Mouse (Mus musculus) embryonic fibroblast, embryonic 13.5 days (primary cell): ENCODE measurements around the gene 1700016C15Rik. TPM values are rescaled to one million over a fixed set of nuclear protein-coding genes. Genes with fewer than 3 reads are reported as not detected.

Experiments
- H3K27ac ChIP-seq: 2 replicates; pipeline ENCODE4 v1.5.1; 2012; ENCODE audit warnings: low read length, control low read depth, inconsistent platforms; ENCODE audit not compliant: insufficient read depth
- H3K4me1 ChIP-seq: 2 replicates; pipeline ENCODE4 v1.6.1; 2011; ENCODE audit warnings: low read length; ENCODE audit not compliant: control insufficient read depth, insufficient read depth
- H3K4me3 ChIP-seq: 2 replicates; pipeline ENCODE4 v1.5.1; 2011; ENCODE audit warnings: mild to moderate bottlenecking, control low read depth, low read length; ENCODE audit not compliant: insufficient read depth
- CTCF ChIP-seq: IDR thresholded peaks from 2 replicates; pipeline ENCODE4 v1.5.1; 2011; ENCODE audit warnings: mild to moderate bottlenecking, control low read depth, low read length, moderate library complexity, borderline replicate concordance; ENCODE audit not compliant: insufficient read depth
- POLR2A ChIP-seq: IDR thresholded peaks from 2 replicates; pipeline ENCODE4 v1.6.1; 2011; ENCODE audit warnings: low read depth, mild to moderate bottlenecking, control low read depth, low read length, moderate library complexity
- polyA plus RNA-seq: library from polyadenylated mRNA; stranded (reverse); fragments of >200 nt; gene quantifications from 2 replicates; pipeline ENCODE4 v1.2.4, GENCODE M21; 2011; ENCODE audit warnings: low read depth; ENCODE audit not compliant: missing spikeins, insufficient read length

The 1700016C15Rik gene
- polyA plus RNA-seq, 1 experiment, result not detected

GRCm38 (mm10) chr1:177717057-177717835 is 12.4 kb upstream of the 1700016C15Rik start:
- H3K27ac ChIP-seq, result no peak overlapping the region
- TF ChIP-seq CTCF (no peak), POLR2A (no peak)
- H3K4me3 ChIP-seq, result no peak overlapping the region
- H3K4me1 ChIP-seq, result peaks cover 6% of the 10 kb centered on the region; the same call in 1 of the 2 replicates

GRCm38 (mm10) chr1:177718340-177719028 is 11.1 kb upstream of the 1700016C15Rik start:
- Histone ChIP-seq H3K4me3 (no peak overlapping the region), H3K27ac (no peak overlapping the region), H3K4me1 (peaks cover 6% of the 10 kb centered on the region; the same call in 1 of the 2 replicates)
- TF ChIP-seq POLR2A, result no peak

- no peak for TF ChIP-seq CTCF
- no peak for TF ChIP-seq POLR2A
- H3K4me3 ChIP-seq, result no peak overlapping the region
- H3K4me1 ChIP-seq, result peaks cover 6% of the 10 kb centered on the region; the same call in 1 of the 2 replicates
- no peak overlapping the region for H3K27ac ChIP-seq
Measured at GRCm38 (mm10) chr1:177719029-177719427, 10.6 kb upstream of the 1700016C15Rik start.

- no peak overlapping the region for H3K4me3 ChIP-seq
- H3K27ac ChIP-seq, result no peak overlapping the region
- no peak for TF ChIP-seq CTCF
- no peak for TF ChIP-seq POLR2A
- H3K4me1 ChIP-seq, result peaks cover 6% of the 10 kb centered on the region; the same call in 1 of the 2 replicates
Measured at GRCm38 (mm10) chr1:177723786-177724185, 5.8 kb upstream of the 1700016C15Rik start.

GRCm38 (mm10) chr1:177726870-177727269 is 2.7 kb upstream of the 1700016C15Rik start:
- Histone ChIP-seq H3K4me3 (no peak overlapping the region), H3K4me1 (no peaks in the 10 kb centered on the region), H3K27ac (no peak overlapping the region)
- TF ChIP-seq POLR2A, result no peak
- TF ChIP-seq CTCF, result no peak

- Histone ChIP-seq H3K4me1 (no peaks in the 10 kb centered on the region), H3K4me3 (no peak overlapping the region), H3K27ac (no peak overlapping the region)
- no peak for TF ChIP-seq POLR2A
- no peak for TF ChIP-seq CTCF
Measured at GRCm38 (mm10) chr1:177727883-177728525, 1.6 kb upstream of the 1700016C15Rik start.

GRCm38 (mm10) chr1:177731973-177732372 is 2.4 kb downstream of the 1700016C15Rik start:
- TF ChIP-seq POLR2A, result no peak
- TF ChIP-seq CTCF, result no peak
- Histone ChIP-seq H3K4me3 (no peak overlapping the region), H3K27ac (no peak overlapping the region), H3K4me1 (no peaks in the 10 kb centered on the region)

DNA sequence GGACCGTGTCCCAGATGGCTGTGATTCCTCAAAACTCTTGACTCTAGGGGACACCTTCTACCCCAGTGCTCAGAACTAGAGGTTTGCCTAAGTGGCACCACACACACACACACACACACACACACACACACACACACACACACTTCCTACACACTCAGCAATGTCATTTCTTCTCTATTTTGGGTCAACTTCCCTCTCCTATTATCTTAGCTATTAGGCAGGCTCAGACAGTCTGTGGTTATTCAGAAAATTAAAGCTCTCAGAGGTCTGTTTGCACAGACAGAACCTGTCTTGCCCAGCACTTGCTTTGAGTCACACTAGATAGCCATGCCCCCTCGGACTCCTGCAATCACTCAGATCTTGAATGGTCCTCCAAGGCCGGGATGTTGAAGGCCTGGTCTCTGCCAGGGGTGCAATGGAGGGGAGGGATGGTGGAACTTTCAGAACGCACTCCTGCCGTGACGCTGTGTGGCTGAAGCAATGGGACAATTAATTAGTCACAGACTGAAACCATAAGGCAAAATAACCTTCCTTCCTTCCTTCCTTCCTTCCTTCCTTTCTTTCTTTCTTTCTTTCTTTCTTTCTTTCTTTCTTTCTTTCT is 8.0 kb downstream of the 1700016C15Rik start:
- H3K4me1 ChIP-seq, result no peaks in the 10 kb centered on the region
- no peak for TF ChIP-seq POLR2A
- TF ChIP-seq CTCF, result no peak
- H3K27ac ChIP-seq, result no peak overlapping the region
- H3K4me3 ChIP-seq, result no peak overlapping the region

GRCm38 (mm10) chr1:177740707-177741106 is 11.1 kb downstream of the 1700016C15Rik start:
- Histone ChIP-seq H3K27ac (no peak overlapping the region), H3K4me3 (no peak overlapping the region), H3K4me1 (no peaks in the 10 kb centered on the region)
- TF ChIP-seq POLR2A (no peak), CTCF (no peak)
